Mouse (Mus musculus) CH12.LX (cell line): Measurements from ENCODE around the gene Clcn1. TPM values are rescaled to one million over a fixed set of nuclear protein-coding genes. Genes with fewer than 3 reads are reported as not detected.

ENCODE experiments used
- DNase-seq: peaks from one replicate; pipeline ENCODE4 v3.0.0-alpha.2; 2013; ENCODE audit errors: extremely low read depth
- H3K27ac ChIP-seq: 2 replicates; pipeline ENCODE4 v1.5.1; 2012; ENCODE audit warnings: low read depth, mild to moderate bottlenecking, control low read depth, moderate library complexity; ENCODE audit not compliant: insufficient read depth
- H3K27me3 ChIP-seq: replicated peaks from 2 replicates; pipeline ENCODE3; 2012; ENCODE audit warnings: inconsistent platforms
- H3K36me3 ChIP-seq, 2 experiments: replicated peaks in 1 of 2; 2 replicates each; pipeline versions ENCODE3 to v1.6.1; 2012; ENCODE audit warnings: inconsistent platforms in 1 of 2, low read length in 1 of 2, mild to moderate bottlenecking in 1 of 2, mixed read lengths in 1 of 2, moderate library complexity in 1 of 2; ENCODE audit not compliant: control insufficient read depth in 1 of 2, insufficient read depth in 1 of 2
- H3K4me1 ChIP-seq, 2 experiments: 2 replicates each; pipeline ENCODE4 v1.6.1; 2012; ENCODE audit warnings: inconsistent platforms in 1 of 2, moderate library complexity in 1 of 2; ENCODE audit not compliant: insufficient read depth in 2 of 2, control insufficient read depth in 1 of 2
- H3K4me2 ChIP-seq: 2 replicates; pipeline ENCODE4 v1.6.1; 2012; ENCODE audit warnings: low read depth, mild to moderate bottlenecking, control low read depth; ENCODE audit not compliant: poor library complexity, insufficient read depth, severe bottlenecking
- H3K4me3 ChIP-seq, 3 experiments: fragments of 150-350 bp in 1 of 3; sonication (generic) in 1 of 3; replicated peaks in 1 of 3; 2 replicates each; pipeline versions ENCODE3 to v1.5.1; 2011 to 2012; ENCODE audit warnings: low read depth in 2 of 3, low read length in 2 of 3, mild to moderate bottlenecking in 2 of 3, moderate library complexity in 2 of 3, control low read depth in 1 of 3, improper control_type of control experiment in 1 of 3, inconsistent platforms in 1 of 3, mixed read lengths in 1 of 3; ENCODE audit not compliant: poor library complexity in 1 of 3
- H3K79me2 ChIP-seq: replicated peaks from 2 replicates; pipeline ENCODE4 v1.6.1; 2012; ENCODE audit warnings: mild to moderate bottlenecking, moderate library complexity; ENCODE audit not compliant: control insufficient read depth, poor library complexity, insufficient read depth, severe bottlenecking; ENCODE audit errors: extremely low read depth
- H3K9ac ChIP-seq: 2 replicates; pipeline ENCODE4 v1.6.1; 2012; ENCODE audit warnings: low read depth, mild to moderate bottlenecking, control low read depth, moderate library complexity; ENCODE audit not compliant: insufficient read depth
- H3K9me3 ChIP-seq: replicated peaks from 2 replicates; pipeline ENCODE3; 2012; ENCODE audit warnings: low read length, inconsistent platforms, mixed read lengths
- CHD2 ChIP-seq: IDR thresholded peaks from 2 replicates; pipeline ENCODE4 v1.6.1; 2011; ENCODE audit warnings: low read length, improper control_type of control experiment
- CTCF ChIP-seq, 2 experiments: IDR thresholded peaks in 1 of 2; conservative IDR thresholded peaks in 1 of 2; 2 replicates each; pipeline ENCODE4 v1.5.1; 2011 to 2012; ENCODE audit warnings: low read depth in 2 of 2, low read length in 2 of 2, improper control_type of control experiment in 1 of 2, inconsistent platforms in 1 of 2, mild to moderate bottlenecking in 1 of 2, moderate library complexity in 1 of 2
- EP300 ChIP-seq: IDR thresholded peaks from 2 replicates; pipeline ENCODE4 v1.6.1; 2011; ENCODE audit warnings: low read length, improper control_type of control experiment
- ETS1 ChIP-seq: conservative IDR thresholded peaks from 2 replicates; pipeline ENCODE4 v1.6.1; 2012; ENCODE audit warnings: low read depth, mild to moderate bottlenecking, inconsistent platforms, low read length, improper control_type of control experiment, moderate library complexity
- GABPA ChIP-seq: IDR thresholded peaks from 2 replicates; pipeline ENCODE4 v1.6.1; 2012; ENCODE audit warnings: low read depth, low read length, improper control_type of control experiment, inconsistent platforms; ENCODE audit not compliant: insufficient replicate concordance
- HCFC1 ChIP-seq: IDR thresholded peaks from 2 replicates; pipeline ENCODE4 v1.6.1; 2012; ENCODE audit warnings: low read depth, mild to moderate bottlenecking, inconsistent platforms, low read length, improper control_type of control experiment
- IRF4 ChIP-seq: IDR thresholded peaks from 2 replicates; pipeline ENCODE4 v1.6.1; 2014; ENCODE audit warnings: low read depth, mild to moderate bottlenecking, inconsistent platforms, low read length, improper control_type of control experiment
- JUN ChIP-seq: IDR thresholded peaks from 2 replicates; pipeline ENCODE4 v1.6.1; 2011; ENCODE audit warnings: low read depth, mild to moderate bottlenecking, low read length, improper control_type of control experiment, moderate library complexity; ENCODE audit not compliant: insufficient read depth
- JUND ChIP-seq: conservative IDR thresholded peaks from 2 replicates; pipeline ENCODE4 v1.6.1; 2011; ENCODE audit warnings: low read depth, low read length, improper control_type of control experiment
- KAT2A ChIP-seq: IDR thresholded peaks from 2 replicates; pipeline ENCODE4 v1.6.1; 2012; ENCODE audit warnings: low read length, improper control_type of control experiment, inconsistent platforms; ENCODE audit not compliant: insufficient replicate concordance
- MAZ ChIP-seq: IDR thresholded peaks from 2 replicates; pipeline ENCODE4 v1.6.1; 2012; ENCODE audit warnings: low read depth, mild to moderate bottlenecking, inconsistent platforms, low read length, improper control_type of control experiment, moderate library complexity
- MXI1 ChIP-seq: IDR thresholded peaks from 2 replicates; pipeline ENCODE4 v1.6.1; 2011; ENCODE audit warnings: mild to moderate bottlenecking, low read depth, low read length, improper control_type of control experiment
- MYC ChIP-seq: IDR thresholded peaks from 2 replicates; pipeline ENCODE4 v1.6.1; 2011; ENCODE audit warnings: low read depth, mild to moderate bottlenecking, improper control_type of control experiment, low read length
- NELFE ChIP-seq: IDR thresholded peaks from 2 replicates; pipeline ENCODE4 v1.6.1; 2011; ENCODE audit warnings: low read depth, low read length, improper control_type of control experiment
- NRF1 ChIP-seq: IDR thresholded peaks from 2 replicates; pipeline ENCODE4 v1.6.1; 2014; ENCODE audit warnings: low read depth, mild to moderate bottlenecking, inconsistent platforms, low read length, improper control_type of control experiment, moderate library complexity
- PAX5 ChIP-seq: IDR thresholded peaks from 2 replicates; pipeline ENCODE4 v1.6.1; 2012; ENCODE audit warnings: low read length, inconsistent platforms, mixed read lengths
- POLR2A ChIP-seq: IDR thresholded peaks from 2 replicates; pipeline ENCODE4 v1.6.1; 2011; ENCODE audit warnings: low read depth, mild to moderate bottlenecking, improper control_type of control experiment, low read length
- POLR2AphosphoS2 ChIP-seq: IDR thresholded peaks from 2 replicates; pipeline ENCODE4 v1.6.1; 2011; ENCODE audit warnings: low read depth, low read length, improper control_type of control experiment
- RAD21 ChIP-seq: IDR thresholded peaks from 2 replicates; pipeline ENCODE4 v1.6.1; 2011; ENCODE audit warnings: low read depth, mild to moderate bottlenecking, low read length, improper control_type of control experiment, moderate library complexity
- RCOR1 ChIP-seq: conservative IDR thresholded peaks from 2 replicates; pipeline ENCODE4 v1.6.1; 2012; ENCODE audit warnings: low read depth, mild to moderate bottlenecking, inconsistent platforms, low read length, improper control_type of control experiment
- SIN3A ChIP-seq: IDR thresholded peaks from 2 replicates; pipeline ENCODE4 v1.6.1; 2012; ENCODE audit warnings: low read length, improper control_type of control experiment, inconsistent platforms
- TBP ChIP-seq: conservative IDR thresholded peaks from 2 replicates; pipeline ENCODE4 v1.6.1; 2011; ENCODE audit warnings: low read depth, low read length, improper control_type of control experiment
- TCF12 ChIP-seq: IDR thresholded peaks from 2 replicates; pipeline ENCODE4 v1.6.1; 2014; ENCODE audit warnings: low read depth, mild to moderate bottlenecking, inconsistent platforms, low read length, improper control_type of control experiment
- USF2 ChIP-seq: conservative IDR thresholded peaks from 2 replicates; pipeline ENCODE4 v1.6.1; 2011; ENCODE audit warnings: low read depth, low read length, improper control_type of control experiment
- ZC3H11A ChIP-seq: IDR thresholded peaks from 2 replicates; pipeline ENCODE4 v1.6.1; 2012; ENCODE audit warnings: low read depth, mild to moderate bottlenecking, inconsistent platforms, low read length, improper control_type of control experiment
- ZNF384 ChIP-seq: IDR thresholded peaks from 2 replicates; pipeline ENCODE4 v1.6.1; 2012; ENCODE audit warnings: low read depth, low read length, improper control_type of control experiment, inconsistent platforms
- dilution Hi-C: fragments of 300-500 bp; cut with MboI; formaldehyde crosslinking; loops from 2 replicates; pipeline ENCODE4 v1.14.3; 2020; ENCODE audit warnings: low sequenced_read_pairs; ENCODE audit not compliant: extremely low pct_unique_long_range_greater_than_20kb, extremely low pct_ligation_motif_present
- in situ Hi-C: fragments of 300-500 bp; cut with MboI; formaldehyde crosslinking; loops from 3 replicates; pipeline ENCODE4 v1.14.3; 2019; ENCODE audit warnings: low sequenced_read_pairs, low pct_ligation_motif_present, low pct_unique_long_range_greater_than_20kb, mixed read lengths
- polyA plus RNA-seq: library from polyadenylated mRNA; unstranded; fragments of >175 nt; gene quantifications from 2 replicates; pipeline ENCODE4 v1.2.1, GENCODE M21; 2012; ENCODE audit warnings: low read depth; ENCODE audit not compliant: insufficient read length
- total RNA-seq, 2 experiments: library from RNA; depleted of rRNA; stranded (reverse); fragments of 300-350 nt in 1 of 2; fragments of >200 nt in 1 of 2; gene quantifications; 2 replicates each; pipeline ENCODE4 v1.2.3; 2012 to 2014

Gene Clcn1
- total and polyA plus RNA-seq, 3 experiments = 0.04 to 0.50 (median 0.08) TPM

- dilution Hi-C loops = no loop called here
- Histone ChIP-seq H3K9ac (no peak overlapping the region), H3K9me3 (no peaks in the 10 kb centered on the region), H3K4me2 (no peak overlapping the region), H3K36me3 (no peaks in the 10 kb centered on the region), H3K79me2 (no peaks in the 10 kb centered on the region), H3K27ac (no peak overlapping the region), H3K27me3 (no peaks in the 10 kb centered on the region), H3K4me1 (peaks cover 0 to 7% of the 10 kb centered on the region in 2 experiments; a peak in 2 of 4 replicates), H3K4me3 (no peak overlapping the region)
- in situ Hi-C loops = no loop called here
- TF ChIP-seq POLR2A (no peak), HCFC1 (no peak), RAD21 (no peak), ETS1 (no peak), NELFE (no peak), PAX5 (no peak), RCOR1 (no peak), CTCF (conservative IDR thresholded peaks at IDR 0.05 in 1 of 2, IDR thresholded peaks at IDR 0.05 in 1 of 2; ENCODE audit: low read depth in 2 of 2, low read length in 2 of 2) (no peak), TBP (no peak), MYC (no peak), JUND (no peak), EP300 (no peak), CHD2 (no peak), NRF1 (no peak)
- DNase-seq = peak; percentile 6
Measured at GRCm38 (mm10) chr6:42310427-42311053, 24.1 kb downstream of the Clcn1 start.

DNA sequence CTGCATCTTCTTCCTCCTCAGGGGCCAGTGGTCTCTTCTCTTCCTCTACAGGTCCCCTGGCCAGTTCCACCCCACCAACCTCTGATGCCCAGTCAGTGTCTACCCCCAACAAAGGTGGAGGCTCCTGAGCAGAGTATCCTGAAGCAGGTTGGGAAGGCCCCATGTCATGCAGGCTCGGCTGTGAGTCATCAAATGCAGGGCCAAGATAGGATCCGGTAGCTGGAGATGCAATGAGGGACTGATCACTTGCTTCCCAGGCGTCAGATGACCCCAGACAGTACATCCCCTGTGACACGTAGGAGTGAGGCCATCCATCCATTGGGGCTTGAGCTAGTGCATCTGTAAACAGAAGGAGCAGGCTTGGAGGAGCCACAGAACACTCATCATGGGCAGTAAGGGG is 31.8 kb downstream of the Clcn1 start:
- no peak overlapping the region for H3K9ac ChIP-seq
- H3K79me2 ChIP-seq = no peaks in the 10 kb centered on the region
- DNase-seq = no peak
- H3K9me3 ChIP-seq = no peaks in the 10 kb centered on the region
- dilution Hi-C loops = no loop called here
- TF ChIP-seq TCF12 (no peak), JUN (no peak), CTCF (conservative IDR thresholded peaks at IDR 0.05 in 1 of 2, IDR thresholded peaks at IDR 0.05 in 1 of 2; ENCODE audit: low read depth in 2 of 2, low read length in 2 of 2) (no peak), MYC (no peak), ZNF384 (no peak), USF2 (no peak), IRF4 (no peak), ZC3H11A (no peak), NRF1 (no peak), RAD21 (no peak), MAZ (no peak), KAT2A (no peak), JUND (no peak), MXI1 (no peak), RCOR1 (no peak), SIN3A (no peak), PAX5 (no peak), GABPA (no peak), POLR2AphosphoS2 (no peak), NELFE (no peak)
- H3K4me2 ChIP-seq = no peak overlapping the region
- in situ Hi-C loops = no loop called here
- H3K27me3 ChIP-seq = peaks cover 18% of the 10 kb centered on the region
- H3K36me3 ChIP-seq = no peaks in the 10 kb centered on the region
- no peak overlapping the region for H3K4me3 ChIP-seq
- H3K27ac ChIP-seq = no peak overlapping the region
- no peaks in the 10 kb centered on the region for H3K4me1 ChIP-seq
